Mouse (Mus musculus): ENCODE measurements at regions not wholly inside any gene's neighbourhood (a gene's known extent, or its start where the extent isn't known, plus 50 kb on each side); places are given as distances from the start of the nearest gene placed in this dataset.

DNA sequence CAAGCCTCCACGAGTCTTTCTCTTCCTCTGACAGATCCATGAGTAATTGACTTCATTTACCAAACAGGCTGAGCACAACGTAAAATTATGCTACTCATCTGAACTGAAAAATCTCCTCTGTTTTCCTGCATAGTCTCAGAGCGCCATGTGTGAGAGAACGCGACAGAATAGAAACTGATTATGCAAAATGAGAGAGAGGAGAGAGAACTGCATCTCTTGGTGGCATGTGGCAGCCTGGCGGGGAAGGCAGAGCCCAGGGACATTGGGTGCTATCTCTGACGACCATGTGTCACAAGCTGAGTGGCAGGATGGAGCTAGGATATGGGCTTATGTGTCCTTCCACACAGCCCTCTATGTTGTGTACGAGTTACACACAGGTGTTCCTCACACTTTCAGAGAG, 131.6 kb upstream of the Atxn1 start:
- TF ChIP-seq EP300 (IDR thresholded peaks at IDR 0.05; ENCODE audit: low read depth): no peak
- TF ChIP-seq CTCF (IDR thresholded peaks at IDR 0.05; ENCODE audit: low read depth): no peak
